Mouse (Mus musculus): ENCODE measurements around the gene Vamp8.

Vamp8 gene

GRCm38 (mm10) chr6:72389941-72390771, at the start of gene Vamp8:
Vamp8 (minus strand) TSS chr6:72390703.
- DNase-seq = peak; percentile 63

DNA sequence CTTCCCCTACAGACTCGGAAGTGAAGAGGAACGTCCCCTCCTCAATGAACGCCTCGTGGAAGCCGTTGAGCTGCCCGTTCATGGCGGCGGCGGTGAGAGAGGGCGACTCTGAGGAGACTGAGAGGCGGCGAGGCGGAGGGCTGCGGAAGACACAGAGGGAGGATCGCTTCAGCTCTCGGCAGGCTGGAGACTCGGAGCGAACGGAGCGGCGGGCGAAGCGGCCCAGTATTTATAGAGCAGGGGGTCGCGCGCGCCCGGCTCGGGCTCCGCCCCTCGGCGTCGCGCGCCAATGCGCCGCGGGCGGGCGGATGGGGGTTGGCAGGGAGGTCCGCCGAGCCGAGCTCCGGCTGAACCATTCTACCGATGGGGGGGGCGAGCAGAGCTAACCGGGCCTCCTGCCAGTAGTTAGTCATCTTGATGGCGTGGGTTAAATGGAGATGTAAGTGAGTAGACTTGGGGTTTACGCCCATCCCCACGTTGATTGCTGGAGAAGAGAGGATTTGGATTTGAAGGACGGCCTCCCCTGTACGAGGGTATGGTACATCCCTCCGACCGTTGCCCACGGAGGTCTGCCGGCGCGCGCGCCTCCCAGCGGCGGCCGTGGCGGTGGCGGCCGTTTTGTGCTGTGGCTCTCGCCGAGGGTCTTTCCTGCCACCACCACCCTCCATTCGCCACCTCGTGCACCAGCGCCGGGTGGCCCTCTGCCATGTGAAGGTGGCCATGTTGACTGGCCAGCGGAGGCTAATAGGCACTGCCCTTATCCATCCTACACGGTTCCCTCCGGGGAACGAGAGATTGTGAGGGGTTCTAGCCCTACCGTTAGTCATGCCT, 49.1 kb upstream of the Vamp8 start, which contains the start of gene Mat2a:
Gene Mat2a (minus strand): TSS at position 204 of the 831 bp plus-strand sequence.
- peak; percentile 94 for DNase-seq

GRCm38 (mm10) chr6:72438862-72439354, 48.4 kb upstream of the Vamp8 start:
- DNase-seq = peak; percentile 94

DNA sequence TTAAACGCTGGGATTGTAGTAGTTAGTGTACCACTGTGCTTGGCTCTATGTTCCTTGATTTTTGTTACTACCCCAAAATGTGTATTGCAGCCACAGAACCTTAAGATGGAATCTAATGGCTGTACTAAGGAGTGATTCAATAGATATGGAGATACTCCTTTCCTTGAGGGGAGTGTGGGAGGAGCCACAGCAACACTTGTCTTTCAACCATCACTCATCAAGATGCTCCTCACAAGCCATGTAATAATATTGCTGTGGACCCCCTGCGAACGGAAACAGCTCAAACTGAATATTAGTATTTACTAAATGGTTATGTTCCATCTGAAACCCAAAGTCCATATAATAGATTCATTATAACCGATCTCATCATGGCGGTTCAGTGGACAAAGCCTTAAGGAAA, 47.7 kb upstream of the Vamp8 start:
- DNase-seq = no peak

GRCm38 (mm10) chr6:72432153-72432552, 41.6 kb upstream of the Vamp8 start:
- no peak for DNase-seq

GRCm38 (mm10) chr6:72430989-72431921, 40.8 kb upstream of the Vamp8 start:
- DNase-seq = no peak

DNA sequence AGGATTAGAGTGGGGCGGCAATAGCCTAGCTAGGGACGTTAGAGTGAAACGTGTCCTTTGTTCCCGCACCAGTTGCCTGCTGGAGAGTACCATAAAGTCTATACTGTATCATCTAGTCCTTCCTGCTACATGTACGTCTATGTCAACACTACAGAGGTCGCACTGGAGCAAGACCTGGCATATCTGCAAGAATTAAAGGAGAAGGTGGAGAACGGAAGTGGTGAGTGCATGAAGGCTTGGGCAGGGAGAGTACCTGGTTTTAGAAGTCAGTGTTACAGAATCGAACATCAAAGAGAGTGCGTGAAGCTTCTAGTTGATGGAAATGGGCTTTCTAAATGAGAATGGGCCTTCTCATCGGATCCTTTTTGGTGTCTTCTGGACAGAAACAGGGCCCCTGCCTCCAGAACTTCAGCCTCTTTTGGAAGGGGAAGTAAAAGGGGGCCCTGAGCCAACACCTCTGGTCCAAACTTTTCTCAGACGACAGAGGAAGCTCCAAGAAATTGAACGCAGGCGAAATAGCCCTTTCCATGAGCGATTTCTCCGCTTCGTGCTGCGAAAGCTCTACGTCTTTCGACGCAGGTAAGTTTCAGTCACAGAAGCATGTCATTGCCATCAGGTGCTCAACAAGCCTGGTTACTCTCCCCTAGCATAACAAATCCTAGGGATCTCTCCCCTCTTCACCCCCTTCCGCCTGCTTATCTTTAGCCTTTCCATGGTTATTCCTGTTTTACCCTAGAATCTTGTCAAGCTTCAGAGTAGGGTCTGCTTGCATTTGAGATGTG, 38.7 kb upstream of the Vamp8 start:
- DNase-seq = no peak

GRCm38 (mm10) chr6:72428036-72428435, 37.5 kb upstream of the Vamp8 start:
- DNase-seq = no peak

DNA sequence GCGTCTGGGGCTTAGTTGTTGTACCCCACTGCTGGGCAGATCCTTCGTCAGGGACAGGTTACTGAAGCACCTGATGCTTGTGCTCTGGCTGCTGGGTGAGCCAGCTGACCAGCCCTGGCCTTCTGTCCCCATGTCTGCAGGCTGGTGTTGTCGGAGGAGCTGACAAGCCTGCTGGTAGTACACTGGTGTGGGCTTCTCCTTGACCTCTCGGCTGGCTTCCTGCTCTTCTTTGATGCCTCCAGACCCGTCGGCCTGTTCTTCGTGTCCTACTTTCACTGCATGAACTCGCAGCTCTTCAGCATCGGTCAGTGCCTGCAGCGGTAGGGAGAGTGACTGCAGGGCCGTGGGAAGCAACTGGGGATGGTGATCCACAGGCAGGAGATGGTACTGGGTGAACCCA, 35.1 kb upstream of the Vamp8 start:
- no peak for DNase-seq

DNA sequence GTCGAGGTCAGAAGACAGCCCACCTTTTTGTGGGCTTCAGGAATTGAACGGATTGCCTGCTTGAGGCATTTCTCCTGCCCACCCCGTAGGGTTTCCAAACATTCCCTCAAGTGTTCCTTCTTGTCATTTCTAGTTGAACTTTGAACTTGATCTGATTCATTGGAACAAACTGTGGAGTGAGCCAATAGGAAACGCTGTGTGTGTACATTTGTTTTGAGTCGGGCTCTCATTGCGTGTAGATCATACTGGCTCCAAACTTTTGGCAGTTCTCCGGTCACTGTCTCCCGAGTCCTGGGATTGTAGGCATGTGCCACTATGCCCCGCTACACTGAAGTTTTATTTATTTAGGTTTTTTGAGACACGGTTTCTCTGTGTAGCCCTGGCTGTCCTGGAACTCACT, 30.4 kb upstream of the Vamp8 start:
- DNase-seq = no peak

DNA sequence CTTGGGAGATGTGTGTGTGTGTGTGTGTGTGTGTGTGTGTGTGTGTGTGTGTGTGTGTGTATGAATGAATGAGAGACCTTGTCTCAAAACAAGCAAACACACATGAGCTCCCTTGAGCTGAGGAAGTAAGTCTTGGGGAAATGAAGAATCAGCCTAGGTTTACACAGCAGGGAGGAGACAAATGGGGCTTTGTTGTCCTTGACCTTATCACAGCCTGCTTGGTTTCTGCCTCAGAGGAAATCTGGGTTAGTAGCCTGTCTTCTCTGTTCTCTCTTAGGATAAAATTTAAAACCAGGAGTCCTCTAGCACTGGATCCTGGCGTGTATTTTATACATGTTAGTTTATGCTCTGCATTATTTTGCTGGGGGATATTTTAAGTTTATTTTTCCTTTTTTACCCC, 29.3 kb upstream of the Vamp8 start:
- no peak for DNase-seq

- no peak for DNase-seq
Observed at GRCm38 (mm10) chr6:72418279-72418678, 27.8 kb upstream of the Vamp8 start.

GRCm38 (mm10) chr6:72415964-72416772, 25.7 kb upstream of the Vamp8 start:
- no peak for DNase-seq

DNA sequence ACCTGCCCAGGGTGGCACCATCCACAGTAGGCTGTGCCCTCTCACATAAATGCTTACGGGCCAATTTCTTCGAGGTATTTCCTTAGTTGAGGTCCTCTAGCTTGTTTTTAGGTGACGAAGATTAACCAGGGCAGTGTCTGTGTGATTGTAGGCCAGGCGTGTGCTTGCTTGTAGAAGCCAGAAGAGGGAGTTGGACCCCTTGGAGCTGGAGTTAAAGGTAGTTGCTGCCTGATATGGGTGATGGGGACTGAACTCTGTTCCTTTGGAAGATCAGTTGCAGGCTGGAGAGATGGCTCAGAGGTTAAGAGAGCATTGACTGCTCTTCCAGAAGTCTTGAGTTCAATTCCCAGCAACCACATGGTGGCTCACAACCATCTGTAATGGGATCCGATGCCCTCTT, 24.7 kb upstream of the Vamp8 start:
- no peak for DNase-seq

DNA sequence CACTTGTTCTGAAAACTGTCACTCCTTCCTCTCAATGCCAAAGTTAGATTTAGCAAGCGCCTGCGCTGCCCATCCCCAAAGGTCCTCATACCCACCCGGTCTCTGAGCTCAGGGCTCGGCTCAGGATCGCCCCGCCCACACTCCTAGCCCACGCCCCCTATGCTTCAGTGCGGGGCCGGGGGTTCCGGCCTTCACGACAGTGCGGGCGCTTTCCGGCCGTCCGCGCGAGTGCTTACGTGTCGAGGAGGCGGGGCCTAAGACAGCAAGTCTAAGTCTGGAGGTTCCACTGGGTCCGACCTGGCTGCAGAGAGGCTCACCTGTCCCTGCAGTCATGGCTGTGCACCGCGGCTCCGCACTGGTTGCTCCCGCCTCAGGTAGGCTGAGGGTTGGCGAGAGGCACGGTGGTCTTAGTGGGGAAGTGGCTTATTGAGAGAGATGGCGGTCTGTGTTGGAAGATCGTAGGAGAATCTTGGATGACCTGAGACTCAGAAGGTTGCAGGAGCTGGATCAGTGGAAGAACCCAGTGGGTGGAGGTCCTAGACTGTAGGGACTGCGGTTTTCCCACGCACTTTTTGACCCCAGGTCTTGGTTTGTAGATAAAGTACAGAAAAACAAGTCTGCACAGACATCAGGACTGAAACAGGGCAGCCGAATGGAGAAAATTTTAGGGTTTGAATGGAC, 23.7 kb upstream of the Vamp8 start, which contains the start of gene Ggcx:
Gene Ggcx (plus strand): TSS at position 233 of the 681 bp plus-strand sequence.
- peak; percentile 95 for DNase-seq

DNA sequence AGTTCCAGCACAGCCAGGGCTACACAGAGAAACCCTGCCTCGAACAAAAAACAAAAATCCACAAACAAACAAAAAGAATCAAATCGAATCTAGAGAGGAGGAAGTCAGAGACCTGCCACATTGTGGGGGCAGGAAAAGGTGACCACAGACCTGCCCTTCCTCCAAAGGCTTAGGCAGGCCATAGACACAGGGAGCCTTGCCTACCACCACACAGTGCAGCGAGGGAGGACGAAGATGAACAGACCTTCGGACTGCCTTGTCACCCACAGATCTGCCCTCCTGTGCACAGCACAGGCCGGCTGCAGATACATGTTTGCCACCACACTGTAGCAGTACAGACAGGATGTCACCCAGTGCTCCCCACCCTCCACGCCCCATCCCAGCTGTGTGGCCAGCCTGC, 20.0 kb upstream of the Vamp8 start:
- DNase-seq = no peak

DNA sequence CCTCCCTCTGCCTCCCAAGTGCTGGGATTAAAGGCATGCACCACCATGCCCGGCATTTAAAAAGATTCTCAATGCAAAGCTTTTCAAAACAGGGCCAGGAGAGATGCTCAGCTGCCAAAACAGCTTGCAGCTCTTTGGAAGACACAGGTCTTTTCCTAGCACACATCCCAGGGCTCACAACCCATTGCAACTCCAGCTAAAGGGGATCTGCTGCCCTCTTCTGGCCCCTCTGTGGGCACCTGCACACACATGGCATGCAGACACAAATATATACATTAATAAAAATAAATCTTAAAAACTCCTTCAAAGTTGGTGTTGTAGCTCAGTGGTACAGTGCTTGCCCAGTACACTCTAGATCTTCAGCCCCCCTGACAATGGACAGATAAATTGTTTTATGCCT, 19.5 kb upstream of the Vamp8 start:
- DNase-seq = no peak

DNA sequence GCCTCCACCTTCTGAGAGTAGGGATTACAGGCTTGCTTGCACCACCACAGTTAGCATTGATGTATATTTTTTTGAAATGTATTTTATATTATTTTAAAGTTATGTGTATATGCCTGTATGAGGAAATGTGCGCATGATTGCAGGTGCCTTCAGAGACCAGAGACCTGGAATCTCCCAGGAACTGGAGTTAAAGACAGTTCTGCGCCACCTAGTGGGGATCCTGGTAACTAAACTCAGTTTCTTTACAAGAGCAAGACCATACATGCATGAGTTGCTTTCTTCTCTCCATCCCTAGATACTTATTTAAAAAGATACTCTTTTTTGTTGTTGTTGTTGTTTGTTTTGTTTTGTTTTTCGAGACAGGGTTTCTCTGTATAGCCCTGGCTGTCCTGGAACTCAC, 19.1 kb upstream of the Vamp8 start:
- DNase-seq = no peak

DNA sequence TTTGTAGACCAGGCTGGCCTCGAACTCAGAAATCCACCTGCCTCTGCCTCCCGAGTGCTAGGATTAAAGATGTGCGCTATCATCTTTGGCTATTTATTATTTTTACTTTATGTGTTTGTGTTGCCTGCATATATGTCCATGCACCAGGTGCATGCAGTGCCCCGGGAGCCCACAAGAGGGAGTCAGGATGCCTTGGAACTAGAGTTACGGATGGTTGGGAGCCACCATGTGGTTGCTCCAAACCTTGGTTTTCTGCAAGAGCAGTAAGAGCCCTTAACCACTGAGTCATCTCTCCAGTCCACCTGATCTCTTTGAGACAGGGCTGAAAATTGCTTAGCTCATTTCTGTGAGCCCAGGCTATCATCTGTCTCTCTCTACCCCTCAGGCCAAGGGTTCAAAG, 16.6 kb upstream of the Vamp8 start:
- peak; percentile 70 for DNase-seq

DNA sequence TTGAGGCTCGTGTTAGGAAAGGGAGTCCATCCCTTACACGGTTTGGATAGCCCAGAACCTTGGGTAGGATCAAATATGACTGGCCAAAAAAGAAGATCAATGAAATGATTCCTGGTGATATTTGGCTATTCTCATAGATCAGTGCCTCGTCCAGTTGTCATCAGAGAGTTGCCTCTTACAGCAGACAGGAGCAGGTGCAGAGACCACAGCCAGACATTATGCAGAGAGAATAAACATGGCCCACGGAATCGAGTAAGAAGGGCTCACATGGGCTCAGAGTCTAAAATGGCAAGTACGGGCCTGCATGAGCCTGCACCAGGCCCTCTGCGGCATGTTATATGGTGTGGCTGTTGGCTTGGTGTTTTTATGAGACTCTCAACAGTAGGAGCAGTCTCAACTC, 14.9 kb upstream of the Vamp8 start:
- DNase-seq = no peak
